Mouse (Mus musculus) forebrain, embryonic 10.5 days (tissue): Measurements from ENCODE around the gene Slc39a5. TPM values are rescaled to one million over a fixed set of nuclear protein-coding genes. Genes with fewer than 3 reads are reported as not detected.

Experiments
- DNase-seq: peaks from one replicate; pipeline ENCODE4 v3.0.0-alpha.2; 2017; ENCODE audit warnings: low spot score; ENCODE audit errors: extremely low spot score
- H3K27ac ChIP-seq: fragments of 300-500 bp; sonication (generic); 2 replicates; pipeline ENCODE4 v1.5.1; 2016; ENCODE audit warnings: mild to moderate bottlenecking
- H3K27me3 ChIP-seq: fragments of 300-500 bp; sonication (generic); 2 replicates; pipeline ENCODE4 v1.6.1; 2016; ENCODE audit warnings: mild to moderate bottlenecking; ENCODE audit not compliant: poor library complexity, severe bottlenecking
- H3K36me3 ChIP-seq: fragments of 300-500 bp; sonication (generic); replicated peaks from 2 replicates; pipeline ENCODE4 v1.6.1; 2016; ENCODE audit warnings: mild to moderate bottlenecking, moderate library complexity
- H3K4me1 ChIP-seq: fragments of 300-500 bp; sonication (generic); 2 replicates; pipeline ENCODE4 v1.6.1; 2016
- H3K4me3 ChIP-seq: fragments of 300-500 bp; sonication (generic); 2 replicates; pipeline ENCODE4 v1.5.1; 2016; ENCODE audit warnings: mild to moderate bottlenecking, moderate library complexity
- H3K9me3 ChIP-seq: fragments of 300-500 bp; sonication (generic); 2 replicates; pipeline ENCODE4 v1.6.1; 2016; ENCODE audit warnings: mild to moderate bottlenecking, moderate library complexity
- WGBS: fragments of 180-500 bp; shearing (Covaris S2); methylation state at CpG from one replicate; pipeline ENCODE4 v1.1.7; 2016; 5-methylcytosine and 5-hydroxymethylcytosine counted together
- microRNA-seq: library from miRNA; unstranded; fragments of <30 nt; microRNA quantifications from one replicate; pipeline ENCODE4, GENCODE M21; 2017
- polyA plus RNA-seq: library from polyadenylated mRNA; unstranded; fragments of >200 nt; fragmentation: Nextera tagmentation; extraction: Ambion mirVana; gene quantifications from 2 replicates; pipeline ENCODE4 v1.2.1, GENCODE M21; 2016

Gene Slc39a5
- polyA plus RNA-seq, 1 experiment from 2014 or later, result not detected

GRCm38 (mm10) chr10:128369218-128369543 is 31.8 kb downstream of the Slc39a5 start:
- peaks cover 21% of the 10 kb centered on the region for H3K4me1 ChIP-seq
- peak overlapping the region; percentile 88 for H3K27ac ChIP-seq
- H3K36me3 ChIP-seq, result peaks cover 22% of the 10 kb centered on the region
- H3K4me3 ChIP-seq, result peak overlapping the region; percentile 75
- H3K27me3 ChIP-seq, result no peaks in the 10 kb centered on the region
- 8% methylated on average over 9 of the region's 9 CpGs for WGBS
- no peak for DNase-seq
- no peaks in the 10 kb centered on the region for H3K9me3 ChIP-seq

- Histone ChIP-seq H3K9me3 (no peaks in the 10 kb centered on the region), H3K4me1 (peaks cover 21% of the 10 kb centered on the region), H3K27ac (peak within 1 kb of the TSS; percentile 88), H3K4me3 (peak within 1 kb of the TSS; percentile 75), H3K36me3 (peaks cover 27% of the 10 kb centered on the region), H3K27me3 (no peaks in the 10 kb centered on the region)
- DNase-seq, result peak; percentile 91
- WGBS, result under 1% methylated on average over 83 of the region's 87 CpGs
Observed at GRCm38 (mm10) chr10:128368402-128369217, 32.4 kb downstream of the Slc39a5 start, which contains the start of gene Coq10a. Gene Coq10a, minus strand, starts transcription at chr10:128368997.

- Histone ChIP-seq H3K36me3 (peaks cover 34% of the 10 kb centered on the region), H3K9me3 (no peaks in the 10 kb centered on the region), H3K27me3 (no peaks in the 10 kb centered on the region), H3K4me1 (peaks cover 21% of the 10 kb centered on the region), H3K4me3 (peak overlapping the region; percentile 75), H3K27ac (peak overlapping the region; percentile 88)
- 18% methylated on average over 19 of the region's 19 CpGs for WGBS
- DNase-seq, result no peak
Observed at GRCm38 (mm10) chr10:128367899-128368401, 33.1 kb downstream of the Slc39a5 start.

- H3K36me3 ChIP-seq, result peaks cover 88% of the 10 kb centered on the region
- no peak for DNase-seq
Observed at GRCm38 (mm10) chr10:128362568-128362967, 38.5 kb downstream of the Slc39a5 start.

GRCm38 (mm10) chr10:128361836-128362235 is 39.2 kb downstream of the Slc39a5 start:
- no peaks in the 10 kb centered on the region for H3K4me1 ChIP-seq
- no peak overlapping the region for H3K27ac ChIP-seq
- no peaks in the 10 kb centered on the region for H3K27me3 ChIP-seq
- no peaks in the 10 kb centered on the region for H3K9me3 ChIP-seq
- H3K36me3 ChIP-seq, result peaks cover 95% of the 10 kb centered on the region
- 95% methylated on average over 6 of the region's 6 CpGs for WGBS
- DNase-seq, result no peak
- H3K4me3 ChIP-seq, result no peak overlapping the region

More at GRCm38 (mm10) chr10:128362568-128362967, 38.5 kb downstream of the Slc39a5 start:
- 60% methylated on average over 3 of the region's 3 CpGs for WGBS
- H3K4me1 ChIP-seq, result peaks cover 4% of the 10 kb centered on the region
- H3K27me3 ChIP-seq, result no peaks in the 10 kb centered on the region
- no peak overlapping the region for H3K4me3 ChIP-seq
- no peaks in the 10 kb centered on the region for H3K9me3 ChIP-seq
- H3K27ac ChIP-seq, result no peak overlapping the region

- Histone ChIP-seq H3K4me3 (no peak overlapping the region), H3K27me3 (no peaks in the 10 kb centered on the region), H3K36me3 (peaks cover 98% of the 10 kb centered on the region), H3K9me3 (no peaks in the 10 kb centered on the region), H3K27ac (no peak overlapping the region), H3K4me1 (no peaks in the 10 kb centered on the region)
- DNase-seq, result no peak
- WGBS, result 93% methylated on average over 6 of the region's 6 CpGs
Observed at GRCm38 (mm10) chr10:128359226-128359625, 41.8 kb downstream of the Slc39a5 start.

GRCm38 (mm10) chr10:128358796-128359195 is 42.2 kb downstream of the Slc39a5 start:
- WGBS, result 54% methylated on average over 2 of the region's 2 CpGs
- Histone ChIP-seq H3K27me3 (no peaks in the 10 kb centered on the region), H3K9me3 (no peaks in the 10 kb centered on the region), H3K4me3 (no peak overlapping the region), H3K36me3 (peaks cover 98% of the 10 kb centered on the region), H3K27ac (no peak overlapping the region), H3K4me1 (no peaks in the 10 kb centered on the region)
- DNase-seq, result no peak

GRCm38 (mm10) chr10:128347541-128347940 is 53.5 kb downstream of the Slc39a5 start:
- no peak overlapping the region for H3K4me3 ChIP-seq
- no peak for DNase-seq
- H3K27ac ChIP-seq, result no peak overlapping the region
- H3K4me1 ChIP-seq, result peaks cover 8% of the 10 kb centered on the region
- H3K9me3 ChIP-seq, result no peaks in the 10 kb centered on the region
- 94% methylated on average over 8 of the region's 8 CpGs for WGBS
- peaks cover 64% of the 10 kb centered on the region for H3K36me3 ChIP-seq
- H3K27me3 ChIP-seq, result no peaks in the 10 kb centered on the region

Small RNA genes lying within 50 kb of the gene (microRNA-seq; reads per million reads assigned to microRNA genes)
- not detected for gene Gm25361
- gene Gm26308, result not detected
- not detected for gene Mir6914
- 1.8 reads per million for gene Mir6915

Other genes with a start within 250 kb of the Slc39a5 start
- 26.6 and 28.6 TPM in 2 replicates for gene Rbms2, start 220.9 kb downstream of the Slc39a5 start, polyA plus RNA-seq
- 1.5 and 2.3 TPM in 2 replicates for gene Gls2, start 206.8 kb downstream of the Slc39a5 start, polyA plus RNA-seq
- 29.9 and 32.3 TPM in 2 replicates for gene Spryd4, start 189.4 kb downstream of the Slc39a5 start, polyA plus RNA-seq
- gene Mip, start 175.4 kb downstream of the Slc39a5 start, polyA plus RNA-seq, result 0.55 and 0.69 TPM in 2 replicates
- gene Timeless, start 169.2 kb downstream of the Slc39a5 start, polyA plus RNA-seq, result 108 and 112 TPM in 2 replicates
- 0.81 and 1.1 TPM in 2 replicates for gene Apon, start 147.1 kb downstream of the Slc39a5 start, polyA plus RNA-seq
- gene Apof, start 132.6 kb downstream of the Slc39a5 start, polyA plus RNA-seq, result not detected in 2 replicates
- gene Stat2, start 130.7 kb downstream of the Slc39a5 start, polyA plus RNA-seq, result 10.7 and 11.2 TPM in 2 replicates
- not detected in 2 replicates for gene Il23a, start 102.5 kb downstream of the Slc39a5 start, polyA plus RNA-seq
- 42.1 and 45.3 TPM in 2 replicates for gene Pan2, start 97.9 kb downstream of the Slc39a5 start, polyA plus RNA-seq
- 253 and 256 TPM in 2 replicates for gene Cnpy2, start 78.8 kb downstream of the Slc39a5 start, polyA plus RNA-seq
- 256 and 265 TPM in 2 replicates for gene Cs, start 63.5 kb downstream of the Slc39a5 start, polyA plus RNA-seq
- gene Coq10a, start 32.2 kb downstream of the Slc39a5 start, polyA plus RNA-seq, result 9.2 and 10.1 TPM in 2 replicates
- gene Ankrd52, start 24.1 kb downstream of the Slc39a5 start, polyA plus RNA-seq, result 11.1 and 13.1 TPM in 2 replicates
- 161 and 164 TPM in 2 replicates for gene Nabp2, start 10.3 kb upstream of the Slc39a5 start, polyA plus RNA-seq
- 40.9 and 42.9 TPM in 2 replicates for gene Rnf41, start 10.4 kb upstream of the Slc39a5 start, polyA plus RNA-seq
- gene Smarcc2, start 58.0 kb upstream of the Slc39a5 start, polyA plus RNA-seq, result 72.0 and 73.6 TPM in 2 replicates
- gene Myl6, start 92.9 kb upstream of the Slc39a5 start, polyA plus RNA-seq, result 712 and 780 TPM in 2 replicates
- gene Myl6b, start 97.5 kb upstream of the Slc39a5 start, polyA plus RNA-seq, result 1.9 and 2.0 TPM in 2 replicates
- 8.6 and 10.3 TPM in 2 replicates for gene Esyt1, start 124.6 kb upstream of the Slc39a5 start, polyA plus RNA-seq
- gene Zc3h10, start 146.5 kb upstream of the Slc39a5 start, polyA plus RNA-seq, result 11.8 and 14.0 TPM in 2 replicates
- 3,608 and 3,665 TPM in 2 replicates for gene Rpl41, start 148.1 kb upstream of the Slc39a5 start, polyA plus RNA-seq
- gene Pa2g4, start 164.8 kb upstream of the Slc39a5 start, polyA plus RNA-seq, result 298 and 302 TPM in 2 replicates
- gene Erbb3, start 188.4 kb upstream of the Slc39a5 start, polyA plus RNA-seq, result 3.0 and 3.1 TPM in 2 replicates
- gene Rps26, start 225.5 kb upstream of the Slc39a5 start, polyA plus RNA-seq, result 574 and 577 TPM in 2 replicates
- 3.2 and 3.9 TPM in 2 replicates for gene Ikzf4, start 244.8 kb upstream of the Slc39a5 start, polyA plus RNA-seq